Mouse (Mus musculus) adrenal gland, postnatal 25 days (tissue): ENCODE results near the gene Ctnnb1. TPM values are rescaled to one million over a fixed set of nuclear protein-coding genes. Genes with fewer than 3 reads are reported as not detected.
"Not testable (repeated sequence)": the region's sequence is repeated elsewhere in the genome, so short reads cannot be mapped to it uniquely, and the experiment has no call there.

Source experiments
- DNase-seq: peaks from one replicate; pipeline ENCODE4 v3.0.0; 2021; ENCODE audit warnings: mixed read lengths
- long read RNA-seq: library from polyadenylated mRNA; stranded (forward); transcript quantifications from one replicate; pipeline ENCODE4 v2.0.0, GENCODE M21; 2021
- total RNA-seq: library from RNA; stranded (reverse); gene quantifications from 2 replicates; pipeline ENCODE4 v1.2.3, GENCODE M21; 2021

Ctnnb1 gene
- total RNA-seq = 802 and 854 TPM in 2 replicates
- long read RNA-seq, transcript Ctnnb1-215 (1 exons, 1,292 nt) = minor isoform, 10 of 176 reads
- long read RNA-seq, transcript Ctnnb1-201 (15 exons, 3,623 nt) = major isoform, 49 of 176 reads
- long read RNA-seq, partial matches to known transcripts = 110 of 176 reads
- long read RNA-seq, other reads (novel, unspliced or antisense) = 7 of 176 reads

- no peak for DNase-seq
These were observed at the start of gene Ctnnb1 for GRCm38 (mm10) chr9:120929081-120929480. Gene Ctnnb1, plus strand, starts transcription at chr9:120929216.

- no peak for DNase-seq
These were observed 48.7 kb upstream of the Ctnnb1 start for GRCm38 (mm10) chr9:120880286-120880685.

- DNase-seq = no peak
These were observed 47.9 kb upstream of the Ctnnb1 start for GRCm38 (mm10) chr9:120881121-120881520.

- no peak for DNase-seq
These were observed 47.2 kb upstream of the Ctnnb1 start for GRCm38 (mm10) chr9:120881839-120882238.

- no peak for DNase-seq
These were observed 44.3 kb upstream of the Ctnnb1 start for GRCm38 (mm10) chr9:120884726-120885125.

- no peak for DNase-seq
These were observed 41.4 kb upstream of the Ctnnb1 start for GRCm38 (mm10) chr9:120887631-120888030.

- no peak for DNase-seq
These were observed 35.6 kb upstream of the Ctnnb1 start for GRCm38 (mm10) chr9:120893435-120893834.

GRCm38 (mm10) chr9:120893971-120894370, 35.0 kb upstream of the Ctnnb1 start:
- DNase-seq = no peak

- DNase-seq = no peak
These were observed 34.6 kb upstream of the Ctnnb1 start for GRCm38 (mm10) chr9:120894376-120894775.

GRCm38 (mm10) chr9:120896502-120896901, 32.5 kb upstream of the Ctnnb1 start:
- DNase-seq = no peak

- no peak for DNase-seq
These were observed 31.7 kb upstream of the Ctnnb1 start for GRCm38 (mm10) chr9:120897269-120897668.

- no peak for DNase-seq
These were observed 29.2 kb upstream of the Ctnnb1 start for GRCm38 (mm10) chr9:120899833-120900232.

GRCm38 (mm10) chr9:120900338-120901274, 28.4 kb upstream of the Ctnnb1 start:
- DNase-seq = no peak

- no peak for DNase-seq
These were observed 26.5 kb upstream of the Ctnnb1 start for GRCm38 (mm10) chr9:120902562-120902961.

GRCm38 (mm10) chr9:120908461-120908860, 20.6 kb upstream of the Ctnnb1 start:
- DNase-seq = no peak

- DNase-seq = no peak
These were observed 15.9 kb upstream of the Ctnnb1 start for GRCm38 (mm10) chr9:120913152-120913551.

- DNase-seq = no peak
These were observed 14.6 kb upstream of the Ctnnb1 start for GRCm38 (mm10) chr9:120914429-120914828.

GRCm38 (mm10) chr9:120914877-120915459, 14.0 kb upstream of the Ctnnb1 start:
- DNase-seq = peak; percentile 29

- DNase-seq = not testable (repeated sequence)
These were observed 11.4 kb upstream of the Ctnnb1 start for GRCm38 (mm10) chr9:120917619-120918018.

- DNase-seq = no peak
These were observed 10.8 kb upstream of the Ctnnb1 start for GRCm38 (mm10) chr9:120918211-120918610.

- no peak for DNase-seq
These were observed 10.4 kb upstream of the Ctnnb1 start for GRCm38 (mm10) chr9:120918642-120919041.

- DNase-seq = no peak
These were observed 9.9 kb upstream of the Ctnnb1 start for GRCm38 (mm10) chr9:120919130-120919529.

GRCm38 (mm10) chr9:120926126-120926525, 2.9 kb upstream of the Ctnnb1 start:
- DNase-seq = no peak
